Mouse (Mus musculus) MEL (cell line): ENCODE measurements at regions not wholly inside any gene's neighbourhood (a gene's known extent, or its start where the extent isn't known, plus 50 kb on each side); places are given as distances from the start of the nearest gene placed in this dataset.

Experiments used
- DNase-seq: peaks from one replicate; pipeline ENCODE4 v3.0.0; 2011; ENCODE audit warnings: low read depth, low spot score
- H3K27ac ChIP-seq: 2 replicates; pipeline ENCODE4 v1.5.1; 2012; ENCODE audit warnings: low read depth, mild to moderate bottlenecking, control low read depth, low read length, moderate library complexity; ENCODE audit not compliant: control insufficient read depth
- H3K27me3 ChIP-seq, 2 experiments: fragments of 150-350 bp in 1 of 2; sonication (generic) in 1 of 2; 2 replicates each; pipeline ENCODE4 v1.6.1; 2012; ENCODE audit warnings: low read length in 2 of 2, mild to moderate bottlenecking in 2 of 2, improper control_type of control experiment in 1 of 2, moderate library complexity in 1 of 2; ENCODE audit not compliant: insufficient read depth in 2 of 2, control insufficient read depth in 1 of 2
- H3K36me3 ChIP-seq, 2 experiments: 2 replicates each; pipeline ENCODE4 v1.6.1; 2012 to 2014; ENCODE audit warnings: low read length in 2 of 2, improper control_type of control experiment in 1 of 2, inconsistent platforms in 1 of 2, mild to moderate bottlenecking in 1 of 2; ENCODE audit not compliant: insufficient read depth in 2 of 2, control insufficient read depth in 1 of 2
- H3K4me1 ChIP-seq, 2 experiments: fragments of 150-350 bp in 1 of 2; sonication (generic) in 1 of 2; 2 replicates each; pipeline ENCODE4 v1.6.1; 2012; ENCODE audit warnings: low read length in 2 of 2, improper control_type of control experiment in 1 of 2, mild to moderate bottlenecking in 1 of 2; ENCODE audit not compliant: insufficient read depth in 2 of 2, control insufficient read depth in 1 of 2
- H3K4me3 ChIP-seq, 2 experiments: fragments of 150-350 bp in 1 of 2; sonication (generic) in 1 of 2; 2 replicates each; pipeline ENCODE4 v1.5.1; 2012; ENCODE audit warnings: low read depth in 2 of 2, low read length in 2 of 2, mild to moderate bottlenecking in 2 of 2, moderate library complexity in 2 of 2, control low read depth in 1 of 2, improper control_type of control experiment in 1 of 2; ENCODE audit not compliant: control insufficient read depth in 1 of 2, insufficient read depth in 1 of 2
- H3K79me2 ChIP-seq: 2 replicates; pipeline ENCODE4 v1.6.1; 2012; ENCODE audit warnings: mild to moderate bottlenecking, low read length, moderate library complexity; ENCODE audit not compliant: control insufficient read depth, poor library complexity, insufficient read depth
- H3K9ac ChIP-seq: 2 replicates; pipeline ENCODE4 v1.6.1; 2012; ENCODE audit warnings: low read depth, mild to moderate bottlenecking, control low read depth, low read length, moderate library complexity; ENCODE audit not compliant: control insufficient read depth, poor library complexity, severe bottlenecking
- H3K9me3 ChIP-seq: fragments of 150-350 bp; sonication (generic); replicated peaks from 2 replicates; pipeline ENCODE4 v1.6.1; 2012; ENCODE audit warnings: mild to moderate bottlenecking, low read length, improper control_type of control experiment, moderate library complexity; ENCODE audit not compliant: insufficient read depth
- CHD2 ChIP-seq: IDR thresholded peaks from 2 replicates; pipeline ENCODE4 v1.6.1; 2011; ENCODE audit warnings: low read length, improper control_type of control experiment
- EP300 ChIP-seq, 2 experiments: IDR thresholded peaks; 2 replicates each; pipeline ENCODE4 v1.6.1; 2011; ENCODE audit warnings: improper control_type of control experiment in 2 of 2, low read length in 2 of 2, low read depth in 1 of 2, mild to moderate bottlenecking in 1 of 2
- ETS1 ChIP-seq: IDR thresholded peaks from 2 replicates; pipeline ENCODE4 v1.6.1; 2012; ENCODE audit warnings: low read depth, mild to moderate bottlenecking, inconsistent platforms, low read length, improper control_type of control experiment, moderate library complexity
- GATA1 ChIP-seq: IDR thresholded peaks from 2 replicates; pipeline ENCODE4 v1.6.1; 2011; ENCODE audit warnings: low read depth, low read length, improper control_type of control experiment
- JUND ChIP-seq: IDR thresholded peaks from 2 replicates; pipeline ENCODE4 v1.6.1; 2011; ENCODE audit warnings: low read depth, mild to moderate bottlenecking, improper control_type of control experiment, low read length
- MAFK ChIP-seq: IDR thresholded peaks from 2 replicates; pipeline ENCODE4 v1.6.1; 2011; ENCODE audit warnings: low read depth, mild to moderate bottlenecking, low read length, improper control_type of control experiment, borderline replicate concordance
- MYB ChIP-seq: IDR thresholded peaks from 2 replicates; pipeline ENCODE4 v1.6.1; 2011; ENCODE audit warnings: mild to moderate bottlenecking, low read depth, low read length, improper control_type of control experiment
- NRF1 ChIP-seq: IDR thresholded peaks from 2 replicates; pipeline ENCODE4 v1.6.1; 2014; ENCODE audit warnings: low read depth, mild to moderate bottlenecking, inconsistent platforms, low read length, improper control_type of control experiment, moderate library complexity; ENCODE audit not compliant: poor library complexity, insufficient read depth, severe bottlenecking
- RCOR1 ChIP-seq: IDR thresholded peaks from 2 replicates; pipeline ENCODE4 v1.6.1; 2012; ENCODE audit warnings: low read depth, mild to moderate bottlenecking, inconsistent platforms, low read length, improper control_type of control experiment
- SIN3A ChIP-seq: IDR thresholded peaks from 2 replicates; pipeline ENCODE4 v1.6.1; 2012; ENCODE audit warnings: low read length, improper control_type of control experiment, inconsistent platforms
- TAL1 ChIP-seq: IDR thresholded peaks from 2 replicates; pipeline ENCODE4 v1.6.1; 2012; ENCODE audit warnings: mild to moderate bottlenecking, inconsistent platforms, low read length, moderate library complexity, mixed read lengths
- TCF12 ChIP-seq: IDR thresholded peaks from 2 replicates; pipeline ENCODE4 v1.6.1; 2014; ENCODE audit warnings: low read depth, mild to moderate bottlenecking, inconsistent platforms, low read length, improper control_type of control experiment, moderate library complexity
- ZNF384 ChIP-seq: IDR thresholded peaks from 2 replicates; pipeline ENCODE4 v1.6.1; 2012; ENCODE audit warnings: low read depth, mild to moderate bottlenecking, inconsistent platforms, low read length, improper control_type of control experiment

GRCm38 (mm10) chrX:142606595-142607205 is 74.5 kb upstream of the Tmem164 start:
- Histone ChIP-seq H3K27me3 (no peaks in the 10 kb centered on the region), H3K79me2 (no peaks in the 10 kb centered on the region), H3K36me3 (peaks cover 0 to 2% of the 10 kb centered on the region in 2 experiments; a peak in 1 of 4 replicates), H3K4me3 (no peak overlapping the region), H3K27ac (no peak overlapping the region), H3K4me1 (peaks cover 2 to 3% of the 10 kb centered on the region in 2 experiments; a peak in 2 of 4 replicates), H3K9ac (no peak overlapping the region), H3K9me3 (no peaks in the 10 kb centered on the region)
- TF ChIP-seq MYB, result no peak
- no peak for DNase-seq

GRCm38 (mm10) chrX:142616189-142616872 is 64.9 kb upstream of the Tmem164 start:
- DNase-seq, result peak; percentile 70
- Histone ChIP-seq H3K9me3 (no peaks in the 10 kb centered on the region), H3K27ac (peak overlapping the region; percentile 26; the same call in 1 of the 2 replicates), H3K4me3 (0 out of 4 replicates have a peak overlapping the region, but pooled peaks of 1 of the 2 experiments have one; percentile 13), H3K4me1 (peaks cover 8 to 13% of the 10 kb centered on the region in 2 experiments), H3K36me3 (peaks cover 0 to 15% of the 10 kb centered on the region in 2 experiments; a peak in 2 of 4 replicates), H3K79me2 (no peaks in the 10 kb centered on the region), H3K9ac (no peak overlapping the region), H3K27me3 (no peaks in the 10 kb centered on the region)
- TF ChIP-seq ETS1, result peak; percentile 100
- peak; percentile 78 for TF ChIP-seq TAL1
- no peak for TF ChIP-seq NRF1
- TF ChIP-seq JUND, result 0 out of 2 replicates have a peak, but pooled peaks have one; percentile 29
- peak; percentile 64 for TF ChIP-seq ZNF384
- TF ChIP-seq RCOR1, result peak; percentile 55; the same call in 1 of the 2 replicates
- TF ChIP-seq TCF12, result peak; percentile 86
- TF ChIP-seq GATA1, result peak; percentile 91
- TF ChIP-seq EP300 (IDR thresholded peaks at IDR 0.05; ENCODE audit: low read depth in 1 of 2, low read length in 2 of 2), result peak; percentile 79 to 85
- TF ChIP-seq SIN3A, result peak; percentile 80
- TF ChIP-seq CHD2, result no peak
- TF ChIP-seq MAFK, result no peak; the same call in 1 of the 2 replicates
